Mouse (Mus musculus) layer of hippocampus, adult 9-10 months (tissue): Measurements from ENCODE around the gene Rps11.
"Not testable (repeated sequence)": the region's sequence is repeated elsewhere in the genome, so short reads cannot be mapped to it uniquely, and the experiment has no call there.

Source experiments
- DNase-seq: peaks from one replicate; pipeline ENCODE4 v3.0.0; 2022; ENCODE audit warnings: low spot score

The Rps11 gene

GRCm38 (mm10) chr7:45124224-45125143 lies at the start of gene Rps11:
Gene Rps11 (minus strand): TSS chr7:45124439.
- peak; percentile 95 for DNase-seq

- DNase-seq: not testable (repeated sequence)
These were observed 49.5 kb upstream of the Rps11 start for GRCm38 (mm10) chr7:45173772-45174171.

GRCm38 (mm10) chr7:45172974-45173373 lies 48.7 kb upstream of the Rps11 start:
- no peak for DNase-seq

- DNase-seq: no peak
These were observed 45.3 kb upstream of the Rps11 start for GRCm38 (mm10) chr7:45169495-45169894.

GRCm38 (mm10) chr7:45168656-45169055 lies 44.4 kb upstream of the Rps11 start:
- no peak for DNase-seq

GRCm38 (mm10) chr7:45167761-45168445 lies 43.7 kb upstream of the Rps11 start:
- DNase-seq: no peak

- no peak for DNase-seq
These were observed 42.7 kb upstream of the Rps11 start for GRCm38 (mm10) chr7:45166950-45167401.

- DNase-seq: no peak
These were observed 41.5 kb upstream of the Rps11 start for GRCm38 (mm10) chr7:45165701-45166100.

GRCm38 (mm10) chr7:45164833-45165232 lies 40.6 kb upstream of the Rps11 start:
- DNase-seq: no peak

- no peak for DNase-seq
These were observed 39.7 kb upstream of the Rps11 start, which contains the start of gene Slc17a7 for GRCm38 (mm10) chr7:45163735-45164490. Gene Slc17a7 (plus strand): TSS chr7:45163949.

GRCm38 (mm10) chr7:45162996-45163615 lies 38.9 kb upstream of the Rps11 start:
- DNase-seq: no peak

GRCm38 (mm10) chr7:45162551-45162950 lies 38.3 kb upstream of the Rps11 start:
- no peak for DNase-seq

- DNase-seq: peak; percentile 86
These were observed 37.6 kb upstream of the Rps11 start for GRCm38 (mm10) chr7:45161612-45162473.

- DNase-seq: no peak
These were observed 36.6 kb upstream of the Rps11 start for GRCm38 (mm10) chr7:45160866-45161265.

- DNase-seq: no peak
These were observed 36.1 kb upstream of the Rps11 start for GRCm38 (mm10) chr7:45160316-45160800.

GRCm38 (mm10) chr7:45158991-45159390 lies 34.8 kb upstream of the Rps11 start:
- DNase-seq: no peak

- no peak for DNase-seq
These were observed 33.2 kb upstream of the Rps11 start for GRCm38 (mm10) chr7:45157459-45157858.

- no peak for DNase-seq
These were observed 32.0 kb upstream of the Rps11 start for GRCm38 (mm10) chr7:45156206-45156605.

- no peak for DNase-seq
These were observed 31.4 kb upstream of the Rps11 start for GRCm38 (mm10) chr7:45155590-45155989.

GRCm38 (mm10) chr7:45154993-45155514 lies 30.8 kb upstream of the Rps11 start:
- no peak for DNase-seq
